Mouse (Mus musculus) splenic B cell, adult 2 months (primary cell): ENCODE results near the gene Ptpre.

ENCODE experiments used
- DNase-seq: peaks from one replicate; pipeline ENCODE4 v3.0.0-alpha.2; 2011; ENCODE audit warnings: low read depth, low spot score
- H3K27me3 ChIP-seq: 2 replicates; pipeline ENCODE4 v1.6.1; 2012; ENCODE audit warnings: mild to moderate bottlenecking, low read length, moderate library complexity, mixed read lengths; ENCODE audit not compliant: control insufficient read depth, poor library complexity, insufficient read depth, severe bottlenecking
- H3K36me3 ChIP-seq: 2 replicates; pipeline ENCODE4 v1.6.1; 2012; ENCODE audit warnings: mild to moderate bottlenecking, low read length, moderate library complexity, mixed read lengths; ENCODE audit not compliant: control insufficient read depth, poor library complexity, insufficient read depth, severe bottlenecking

Gene Ptpre

GRCm38 (mm10) chr7:135705753-135706152, 168.5 kb downstream of the Ptpre start:
- Histone ChIP-seq H3K27me3 (no peaks in the 10 kb centered on the region), H3K36me3 (0 out of 2 replicates have a peak, but pooled peaks cover under 1% of the 10 kb centered on the region)
- DNase-seq = no peak

GRCm38 (mm10) chr7:135710702-135711101, 173.4 kb downstream of the Ptpre start:
- no peak for DNase-seq
- no peaks in the 10 kb centered on the region for H3K27me3 ChIP-seq
- no peaks in the 10 kb centered on the region for H3K36me3 ChIP-seq

DNA sequence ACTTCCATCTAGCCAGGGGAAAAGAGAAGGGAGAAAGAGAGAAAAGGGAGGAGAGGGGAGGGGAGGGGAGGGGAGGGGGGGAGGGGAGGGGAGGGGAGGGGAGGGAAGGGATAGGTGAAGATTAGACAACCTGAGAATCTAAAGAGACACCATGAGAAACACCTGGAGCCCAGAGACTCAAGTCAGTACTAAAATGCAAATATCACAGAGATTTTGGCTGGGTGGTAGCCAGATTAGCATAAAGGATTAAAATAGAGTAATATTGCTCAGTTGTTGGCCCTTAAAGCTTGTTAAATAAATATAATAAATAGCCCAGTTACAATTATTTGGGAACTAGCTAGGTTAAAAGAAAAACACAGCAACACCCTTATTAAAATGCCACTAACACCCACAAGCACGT, 175.3 kb downstream of the Ptpre start:
- H3K36me3 ChIP-seq = no peaks in the 10 kb centered on the region
- no peak for DNase-seq
- H3K27me3 ChIP-seq = no peaks in the 10 kb centered on the region

- no peaks in the 10 kb centered on the region for H3K27me3 ChIP-seq
- no peaks in the 10 kb centered on the region for H3K36me3 ChIP-seq
- no peak for DNase-seq
These were observed 176.0 kb downstream of the Ptpre start for GRCm38 (mm10) chr7:135713326-135713725.

- DNase-seq = no peak
- H3K36me3 ChIP-seq = no peaks in the 10 kb centered on the region
- H3K27me3 ChIP-seq = no peaks in the 10 kb centered on the region
These were observed 177.9 kb downstream of the Ptpre start for GRCm38 (mm10) chr7:135715166-135715565.

- Histone ChIP-seq H3K36me3 (no peaks in the 10 kb centered on the region), H3K27me3 (no peaks in the 10 kb centered on the region)
- peak; percentile 41 for DNase-seq
These were observed 178.6 kb downstream of the Ptpre start, which contains the start of gene Mki67 for GRCm38 (mm10) chr7:135715642-135716444. Gene Mki67, minus strand, starts transcription at chr7:135716361.

GRCm38 (mm10) chr7:135716445-135716877, 179.2 kb downstream of the Ptpre start:
- H3K27me3 ChIP-seq = no peaks in the 10 kb centered on the region
- DNase-seq = peak; percentile 94
- H3K36me3 ChIP-seq = no peaks in the 10 kb centered on the region

- no peaks in the 10 kb centered on the region for H3K36me3 ChIP-seq
- H3K27me3 ChIP-seq = no peaks in the 10 kb centered on the region
- no peak for DNase-seq
These were observed 179.8 kb downstream of the Ptpre start for GRCm38 (mm10) chr7:135716968-135717557.

- Histone ChIP-seq H3K36me3 (no peaks in the 10 kb centered on the region), H3K27me3 (no peaks in the 10 kb centered on the region)
- DNase-seq = no peak
These were observed 184.2 kb downstream of the Ptpre start for GRCm38 (mm10) chr7:135721436-135721992.

GRCm38 (mm10) chr7:135722011-135722838, 184.9 kb downstream of the Ptpre start:
- H3K27me3 ChIP-seq = no peaks in the 10 kb centered on the region
- H3K36me3 ChIP-seq = no peaks in the 10 kb centered on the region
- DNase-seq = no peak

GRCm38 (mm10) chr7:135723672-135724341, 186.5 kb downstream of the Ptpre start:
- no peak for DNase-seq
- H3K27me3 ChIP-seq = no peaks in the 10 kb centered on the region

DNA sequence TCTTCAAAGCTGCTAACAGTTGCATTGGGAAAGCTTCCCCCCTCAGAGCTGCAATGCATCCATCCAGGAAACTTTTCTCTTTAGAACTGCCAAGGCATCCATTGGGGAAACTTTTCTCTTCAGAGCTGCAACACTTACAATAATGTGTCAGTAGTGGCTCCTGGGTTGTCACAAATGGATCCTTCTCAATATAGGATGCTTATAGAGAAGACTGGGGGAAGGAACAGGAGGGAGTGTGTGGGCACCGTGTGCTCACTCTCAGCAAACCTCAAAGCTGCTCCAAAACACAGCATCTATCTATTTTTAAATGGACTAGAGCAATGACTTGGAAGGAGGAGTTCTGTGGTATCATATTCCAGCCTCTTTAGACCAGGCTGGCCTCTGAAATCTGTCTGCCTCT, 189.4 kb downstream of the Ptpre start:
- Histone ChIP-seq H3K36me3 (no peaks in the 10 kb centered on the region), H3K27me3 (no peaks in the 10 kb centered on the region)
- DNase-seq = no peak

More at GRCm38 (mm10) chr7:135723672-135724341, 186.5 kb downstream of the Ptpre start:
- no peaks in the 10 kb centered on the region for H3K36me3 ChIP-seq

DNA sequence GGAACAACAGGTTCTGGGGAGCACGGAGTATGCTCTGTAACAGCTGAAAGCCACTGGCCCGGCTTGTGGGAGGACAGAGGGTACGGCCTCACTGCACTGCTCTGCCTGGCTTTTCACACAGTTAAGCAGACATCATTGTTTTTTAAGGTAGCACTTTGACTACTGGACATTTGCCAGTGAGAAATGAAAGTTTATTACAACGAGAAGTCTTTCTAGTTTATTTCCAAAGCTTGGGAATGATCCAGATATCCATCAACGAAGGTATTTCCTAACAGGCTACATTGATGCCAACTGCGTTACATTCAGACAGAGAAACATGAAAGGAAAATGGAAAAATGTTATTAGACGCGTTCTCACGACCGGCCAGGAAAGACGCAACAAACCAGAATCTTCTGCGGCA, 190.8 kb downstream of the Ptpre start:
- no peaks in the 10 kb centered on the region for H3K36me3 ChIP-seq
- no peaks in the 10 kb centered on the region for H3K27me3 ChIP-seq
- no peak for DNase-seq

- DNase-seq = no peak
- H3K27me3 ChIP-seq = no peaks in the 10 kb centered on the region
- H3K36me3 ChIP-seq = no peaks in the 10 kb centered on the region
These were observed 197.1 kb downstream of the Ptpre start for GRCm38 (mm10) chr7:135734379-135734778.
